Mouse (Mus musculus) heart, postnatal 0 days (tissue): ENCODE measurements at regions not wholly inside any gene's neighbourhood (a gene's known extent, or its start where the extent isn't known, plus 50 kb on each side); places are given as distances from the start of the nearest gene placed in this dataset.

ENCODE experiments used
- CTCF ChIP-seq: IDR thresholded peaks from 2 replicates; pipeline ENCODE4 v1.5.1; 2016; ENCODE audit warnings: antibody characterized with exemption, control low read depth, low read depth
- EP300 ChIP-seq: IDR thresholded peaks from 2 replicates; pipeline ENCODE4 v1.6.1; 2016; ENCODE audit warnings: antibody characterized with exemption, low read depth

DNA sequence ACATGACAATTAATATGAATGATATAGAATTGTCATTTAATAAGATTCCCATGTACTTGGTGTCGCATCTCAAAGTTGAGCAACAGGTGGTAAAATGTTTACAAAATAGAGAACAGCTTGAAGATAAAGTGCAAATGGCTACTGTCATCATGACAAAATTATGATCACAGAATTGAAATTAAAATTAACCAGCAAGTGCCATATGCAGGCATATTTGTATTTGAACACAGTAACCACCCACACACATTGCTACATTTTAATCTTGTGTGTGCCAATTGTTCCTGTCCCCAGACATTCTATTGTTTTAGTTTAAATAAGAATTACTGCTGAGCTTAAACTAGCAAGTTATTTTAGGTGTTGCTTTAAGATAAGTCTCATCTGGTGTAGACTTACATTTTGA is 823.7 kb downstream of the Jrkl start:
- TF ChIP-seq CTCF = no peak
- TF ChIP-seq EP300 = no peak
